Mouse (Mus musculus) heart, embryonic 14.5 days (tissue): ENCODE measurements around the gene Gm17018. TPM values are rescaled to one million over a fixed set of nuclear protein-coding genes. Genes with fewer than 3 reads are reported as not detected.
A peak's percentile ranks its signal among the peaks of the same experiment; 100 is the strongest.

ENCODE experiments used
- ATAC-seq: fragments of 200-750 bp; cut with Nextera tagmentation; 2 replicates; pipeline ENCODE4 v1.8.0; 2017; ENCODE audit warnings: low read depth, moderate TSS enrichment; ENCODE audit not compliant: insufficient number of reproducible peaks, insufficient read depth, low FRiP score
- H3K27ac ChIP-seq, 2 experiments: fragments of 200-500 bp in 1 of 2; fragments of 300-500 bp in 1 of 2; sonication (generic) in 1 of 2; replicated peaks in 1 of 2; 2 replicates each; pipeline ENCODE4 v1.5.1; 2012 to 2014; ENCODE audit warnings: low read depth in 2 of 2, low read length in 2 of 2, control low read depth in 1 of 2, mild to moderate bottlenecking in 1 of 2, mixed read lengths in 1 of 2; ENCODE audit not compliant: control insufficient read depth in 1 of 2, insufficient read depth in 1 of 2
- H3K27me3 ChIP-seq: fragments of 300-500 bp; sonication (generic); 2 replicates; pipeline ENCODE4 v1.6.1; 2014; ENCODE audit warnings: mild to moderate bottlenecking, low read length, control low read depth; ENCODE audit not compliant: control insufficient read depth, insufficient read depth
- H3K36me3 ChIP-seq: fragments of 300-500 bp; sonication (generic); 2 replicates; pipeline ENCODE4 v1.6.1; 2014; ENCODE audit warnings: mild to moderate bottlenecking, control low read depth, low read length, mixed read lengths; ENCODE audit not compliant: control insufficient read depth, insufficient read depth
- H3K4me1 ChIP-seq, 2 experiments: fragments of 200-500 bp in 1 of 2; fragments of 300-500 bp in 1 of 2; sonication (generic) in 1 of 2; 2 replicates each; pipeline ENCODE4 v1.6.1; 2012 to 2014; ENCODE audit warnings: low read length in 2 of 2, control low read depth in 1 of 2, mixed read lengths in 1 of 2; ENCODE audit not compliant: control insufficient read depth in 2 of 2, insufficient read depth in 2 of 2
- H3K4me2 ChIP-seq: fragments of 300-500 bp; sonication (generic); 2 replicates; pipeline ENCODE4 v1.6.1; 2014; ENCODE audit warnings: mild to moderate bottlenecking, low read length
- H3K4me3 ChIP-seq, 2 experiments: fragments of 200-500 bp in 1 of 2; fragments of 300-500 bp in 1 of 2; sonication (generic) in 1 of 2; 2 replicates each; pipeline ENCODE4 v1.5.1; 2012 to 2014; ENCODE audit warnings: low read length in 2 of 2, mild to moderate bottlenecking in 2 of 2, control low read depth in 1 of 2, low read depth in 1 of 2, moderate library complexity in 1 of 2; ENCODE audit not compliant: control insufficient read depth in 1 of 2, insufficient read depth in 1 of 2
- H3K9ac ChIP-seq: fragments of 300-500 bp; sonication (generic); 2 replicates; pipeline ENCODE4 v1.6.1; 2014; ENCODE audit warnings: mild to moderate bottlenecking, low read length
- H3K9me3 ChIP-seq: fragments of 300-500 bp; sonication (generic); 2 replicates; pipeline ENCODE4 v1.6.1; 2016; ENCODE audit warnings: low read length, control low read depth; ENCODE audit not compliant: control insufficient read depth
- WGBS: fragments of 180-500 bp; shearing (Covaris S2); extraction: QIAGEN DNeasy Blood & Tissue Kit; methylation state at CpG from one replicate; pipeline ENCODE4 v1.1.7; 2014; 5-methylcytosine and 5-hydroxymethylcytosine counted together
- polyA plus RNA-seq: library from polyadenylated mRNA; unstranded; fragments of >200 nt; fragmentation: Nextera tagmentation; extraction: Ambion mirVana; gene quantifications from 2 replicates; pipeline ENCODE4 v1.2.1, GENCODE M21; 2014

Gm17018 gene
- polyA plus RNA-seq, 1 experiment from 2014 or later: 38.2 TPM

DNA sequence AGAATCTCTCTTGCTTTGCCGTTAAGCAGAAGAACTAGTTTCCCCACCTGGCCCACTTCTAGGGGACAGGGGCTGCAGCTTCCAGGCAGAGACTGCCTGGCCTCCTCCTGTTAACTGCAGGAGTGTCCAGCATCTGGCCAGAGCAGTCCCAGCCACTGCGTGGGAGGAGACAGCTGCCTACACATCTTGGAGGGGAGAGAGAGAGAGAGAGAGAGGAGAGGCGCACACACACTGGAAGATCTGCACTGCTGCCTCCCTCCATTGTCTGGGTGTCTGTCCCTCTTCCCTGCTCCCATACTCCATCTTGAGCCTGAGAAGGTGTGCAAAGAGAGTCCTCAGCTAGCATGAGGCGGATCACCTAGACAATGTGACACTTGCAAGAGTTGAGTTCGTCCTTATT lies 31.1 kb upstream of the Gm17018 start:
- 61% methylated on average over 4 of the region's 5 CpGs for WGBS
- no peak overlapping the region for H3K4me2 ChIP-seq
- H3K4me3 ChIP-seq: no peak overlapping the region
- H3K4me1 ChIP-seq: peaks cover 29 to 32% of the 10 kb centered on the region in 2 experiments
- H3K27ac ChIP-seq: peak overlapping the region; percentile 85 to 89
- H3K9ac ChIP-seq: peak overlapping the region; percentile 47; the same call in 1 of the 2 replicates
- no peaks in the 10 kb centered on the region for H3K27me3 ChIP-seq
- ATAC-seq: no peak
- peaks cover 46% of the 10 kb centered on the region for H3K36me3 ChIP-seq
- H3K9me3 ChIP-seq: no peaks in the 10 kb centered on the region

DNA sequence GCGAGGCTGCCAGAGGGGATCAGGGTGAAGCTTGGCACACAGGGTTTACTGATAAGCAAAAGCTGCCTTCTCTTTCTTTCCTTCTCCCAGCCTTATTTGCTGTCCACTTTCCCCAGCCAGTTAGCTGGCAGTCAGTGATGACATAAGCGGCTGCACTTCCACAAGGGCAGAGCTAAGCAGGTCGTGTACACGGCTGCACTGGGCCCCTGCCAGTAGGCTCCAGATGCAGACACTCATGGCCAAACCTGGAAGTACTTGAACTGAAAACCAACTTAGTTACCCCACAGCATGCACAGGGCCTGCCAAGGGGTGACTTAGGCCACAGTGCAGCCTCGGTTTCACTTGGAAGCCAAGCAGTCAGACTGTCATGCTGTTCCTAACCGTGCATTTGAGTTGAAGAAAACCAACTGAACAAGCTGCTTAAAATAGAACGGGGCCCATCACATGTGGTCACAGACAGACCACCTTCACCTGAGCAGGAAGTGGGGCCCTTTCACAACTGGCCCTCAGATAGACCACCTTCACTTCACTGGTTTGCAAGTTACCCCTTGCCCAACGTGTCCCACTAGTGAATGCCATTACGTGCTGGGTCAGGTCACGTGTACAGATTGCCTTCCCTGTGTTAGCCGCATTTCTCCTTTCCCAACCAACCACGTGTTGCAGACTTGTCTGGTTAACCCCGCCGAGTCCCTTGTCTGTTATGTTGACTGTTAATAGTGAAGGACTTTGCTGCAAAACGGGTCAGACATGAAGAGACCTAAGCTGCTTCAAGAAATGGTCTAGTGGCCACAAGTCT lies 30.0 kb upstream of the Gm17018 start:
- H3K9ac ChIP-seq: peak overlapping the region; percentile 47; the same call in 1 of the 2 replicates
- ATAC-seq: no peak
- peaks cover 36% of the 10 kb centered on the region for H3K36me3 ChIP-seq
- H3K27me3 ChIP-seq: no peaks in the 10 kb centered on the region
- H3K4me3 ChIP-seq: no peak overlapping the region
- H3K27ac ChIP-seq: peak overlapping the region; percentile 85 to 89
- H3K4me2 ChIP-seq: no peak overlapping the region
- H3K9me3 ChIP-seq: no peaks in the 10 kb centered on the region
- H3K4me1 ChIP-seq: peaks cover 29 to 37% of the 10 kb centered on the region in 2 experiments
- 42% methylated on average over 15 of the region's 15 CpGs for WGBS

GRCm38 (mm10) chr19:45531554-45531953 lies 28.9 kb upstream of the Gm17018 start:
- peak overlapping the region; percentile 85 to 89; a peak in 3 of 4 replicates for H3K27ac ChIP-seq

GRCm38 (mm10) chr19:45533617-45534016 lies 26.8 kb upstream of the Gm17018 start:
- no peaks in the 10 kb centered on the region for H3K9me3 ChIP-seq

More at GRCm38 (mm10) chr19:45531554-45531953, 28.9 kb upstream of the Gm17018 start:
- H3K4me1 ChIP-seq: peaks cover 29 to 37% of the 10 kb centered on the region in 2 experiments
- H3K9me3 ChIP-seq: no peaks in the 10 kb centered on the region
- 33% methylated on average over 6 of the region's 6 CpGs for WGBS
- ATAC-seq: no peak
- no peak overlapping the region for H3K4me2 ChIP-seq
- H3K36me3 ChIP-seq: peaks cover 33% of the 10 kb centered on the region
- no peak overlapping the region for H3K4me3 ChIP-seq
- no peaks in the 10 kb centered on the region for H3K27me3 ChIP-seq
- no peak overlapping the region for H3K9ac ChIP-seq

GRCm38 (mm10) chr19:45535214-45535735 lies 25.1 kb upstream of the Gm17018 start:
- peaks cover 12% of the 10 kb centered on the region; the same call in 1 of the 2 replicates for H3K27me3 ChIP-seq
- no peak overlapping the region for H3K4me3 ChIP-seq
- no peaks in the 10 kb centered on the region for H3K9me3 ChIP-seq
- H3K4me1 ChIP-seq: peaks cover 13 to 24% of the 10 kb centered on the region in 2 experiments
- H3K9ac ChIP-seq: no peak overlapping the region
- no peaks in the 10 kb centered on the region for H3K36me3 ChIP-seq
- no peak overlapping the region for H3K27ac ChIP-seq
- ATAC-seq: no peak
- 71% methylated on average over 8 of the region's 8 CpGs for WGBS
- H3K4me2 ChIP-seq: no peak overlapping the region

More at GRCm38 (mm10) chr19:45533617-45534016, 26.8 kb upstream of the Gm17018 start:
- no peak overlapping the region for H3K27ac ChIP-seq
- H3K4me2 ChIP-seq: no peak overlapping the region
- ATAC-seq: no peak
- 53% methylated on average over 7 of the region's 7 CpGs for WGBS
- H3K36me3 ChIP-seq: peaks cover 13% of the 10 kb centered on the region
- H3K4me1 ChIP-seq: peaks cover 28 to 37% of the 10 kb centered on the region in 2 experiments
- H3K27me3 ChIP-seq: peaks cover 6% of the 10 kb centered on the region; the same call in 1 of the 2 replicates
- no peak overlapping the region for H3K9ac ChIP-seq
- no peak overlapping the region for H3K4me3 ChIP-seq

DNA sequence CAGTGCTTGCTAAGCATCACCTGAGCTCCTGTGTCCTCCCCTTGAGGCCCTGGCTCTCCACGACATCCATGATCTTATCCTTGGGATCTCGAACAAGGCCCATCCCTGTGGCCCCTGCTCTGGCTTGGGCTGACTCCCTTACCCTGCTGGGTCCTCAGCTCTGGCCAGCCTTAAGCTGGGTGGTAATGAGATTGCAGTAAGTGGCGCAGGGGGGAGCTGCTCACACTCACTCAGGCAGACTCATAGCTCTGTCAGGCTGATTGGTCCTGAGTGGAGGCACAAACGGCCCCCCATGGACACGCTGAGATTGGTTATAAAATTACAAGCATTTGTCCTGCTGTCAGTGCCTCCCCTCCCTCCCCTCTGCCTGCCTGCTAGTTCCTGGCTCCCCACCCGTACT lies 24.5 kb upstream of the Gm17018 start:
- H3K4me2 ChIP-seq: no peak overlapping the region
- no peak for ATAC-seq
- H3K36me3 ChIP-seq: no peaks in the 10 kb centered on the region
- peaks cover 6 to 18% of the 10 kb centered on the region in 2 experiments for H3K4me1 ChIP-seq
- 40% methylated on average over 6 of the region's 6 CpGs for WGBS
- H3K27me3 ChIP-seq: peaks cover 18% of the 10 kb centered on the region; the same call in 1 of the 2 replicates
- no peaks in the 10 kb centered on the region for H3K9me3 ChIP-seq
- H3K27ac ChIP-seq: no peak overlapping the region
- H3K9ac ChIP-seq: no peak overlapping the region
- no peak overlapping the region for H3K4me3 ChIP-seq

DNA sequence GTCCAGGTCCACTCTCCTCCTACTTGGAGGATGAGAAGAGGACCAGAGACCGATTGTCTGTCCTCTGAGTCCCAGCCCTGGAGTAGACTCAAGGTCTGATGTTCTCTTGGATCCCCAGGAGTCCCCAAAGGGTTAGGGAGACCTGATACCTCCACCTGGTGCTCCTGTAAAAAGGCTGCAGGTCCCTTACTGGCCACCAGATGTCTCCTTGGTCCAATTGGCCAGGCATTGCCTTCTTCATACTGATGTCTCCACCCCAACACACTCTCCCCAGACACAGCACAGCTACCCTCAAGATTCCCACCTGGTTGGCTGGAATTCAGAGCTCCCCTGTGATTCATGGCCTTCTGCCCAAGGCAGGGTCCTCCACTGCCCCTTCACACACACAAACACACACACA lies 22.9 kb upstream of the Gm17018 start:
- Histone ChIP-seq H3K36me3 (no peaks in the 10 kb centered on the region), H3K4me2 (no peak overlapping the region), H3K27me3 (peaks cover 29% of the 10 kb centered on the region), H3K4me3 (no peak overlapping the region), H3K9ac (no peak overlapping the region), H3K27ac (no peak overlapping the region), H3K4me1 (peaks cover 0 to 10% of the 10 kb centered on the region in 2 experiments; a peak in 2 of 4 replicates), H3K9me3 (no peaks in the 10 kb centered on the region)
- 42% methylated on average over 1 of the region's 1 CpGs for WGBS
- no peak for ATAC-seq
